Mouse (Mus musculus): ENCODE measurements around the gene Skp2. TPM values are rescaled to one million over a fixed set of nuclear protein-coding genes. Genes with fewer than 3 reads are reported as not detected.
"Not testable (repeated sequence)": the region's sequence is repeated elsewhere in the genome, so short reads cannot be mapped to it uniquely, and the experiment has no call there.

Skp2 gene
- polyA plus RNA-seq (2015; fragmentation: Nextera tagmentation; extraction: Ambion mirVana): 53.8 and 59.5 TPM in 2 replicates

DNA sequence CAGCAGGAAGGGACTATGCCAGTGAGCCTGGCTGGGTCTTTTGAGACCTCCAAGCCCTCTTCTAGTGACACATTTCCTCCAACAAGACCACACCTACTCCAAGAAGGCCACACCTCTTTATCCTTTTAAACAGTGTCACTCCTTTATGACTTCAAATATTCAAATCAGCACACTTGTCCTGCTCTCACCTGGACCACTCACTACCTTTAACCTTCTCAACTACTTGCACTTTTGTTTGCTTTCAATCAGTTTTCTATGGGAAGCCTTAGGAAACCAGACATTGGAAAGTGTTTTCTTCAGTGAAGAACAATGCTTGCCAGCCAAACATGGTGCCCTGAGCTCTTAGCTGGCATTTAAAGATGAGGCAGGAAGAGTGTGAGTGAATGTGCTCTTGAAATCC is at the start of gene Skp2:
TSS of gene Skp2 (minus strand) at position 101 of the 400 bp plus-strand sequence.
- no peaks in the 10 kb centered on the region for H3K27me3 ChIP-seq (replicated peaks)
- H3K4me2 ChIP-seq (replicated peaks): no peak within 1 kb of the TSS
- H3K9ac ChIP-seq: no peak within 1 kb of the TSS
- no peaks in the 10 kb centered on the region for H3K4me1 ChIP-seq (replicated peaks)
- no peak within 1 kb of the TSS for H3K27ac ChIP-seq
- no peaks in the 10 kb centered on the region for H3K9me3 ChIP-seq
- no peak for ATAC-seq
- peaks cover 4% of the 10 kb centered on the region; the same call in 1 of the 2 replicates for H3K36me3 ChIP-seq
- H3K4me3 ChIP-seq (replicated peaks): no peak within 1 kb of the TSS

DNA sequence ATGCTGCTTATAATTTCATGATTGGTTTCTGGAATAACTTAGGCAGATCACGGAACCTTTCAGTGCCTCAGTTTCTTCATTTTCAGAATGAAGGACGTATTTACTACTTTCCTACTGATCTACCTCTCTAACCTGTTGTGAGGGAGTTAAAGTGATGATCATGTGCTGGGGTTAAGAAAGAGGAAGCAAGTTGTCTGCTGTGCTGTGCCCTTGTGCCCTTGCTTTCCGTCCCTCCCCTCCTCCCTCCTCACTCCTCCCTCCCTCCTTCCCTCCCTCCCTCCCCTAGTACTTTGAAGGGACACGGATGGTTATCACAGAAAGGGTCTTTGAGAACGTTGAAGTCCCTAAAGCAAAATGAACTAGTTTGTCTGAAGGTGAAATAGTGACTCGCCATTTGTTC is 43.2 kb upstream of the Skp2 start:
- no peaks in the 10 kb centered on the region for H3K4me1 ChIP-seq (replicated peaks)
- H3K27ac ChIP-seq: no peak overlapping the region
- no peaks in the 10 kb centered on the region for H3K27me3 ChIP-seq (replicated peaks)
- H3K4me2 ChIP-seq (replicated peaks): no peak overlapping the region
- no peak overlapping the region for H3K9ac ChIP-seq
- no peak for ATAC-seq
- no peak overlapping the region for H3K4me3 ChIP-seq (replicated peaks)
- H3K9me3 ChIP-seq: no peaks in the 10 kb centered on the region
- WGBS: 63% methylated on average over 6 of the region's 6 CpGs
- H3K36me3 ChIP-seq: no peaks in the 10 kb centered on the region

DNA sequence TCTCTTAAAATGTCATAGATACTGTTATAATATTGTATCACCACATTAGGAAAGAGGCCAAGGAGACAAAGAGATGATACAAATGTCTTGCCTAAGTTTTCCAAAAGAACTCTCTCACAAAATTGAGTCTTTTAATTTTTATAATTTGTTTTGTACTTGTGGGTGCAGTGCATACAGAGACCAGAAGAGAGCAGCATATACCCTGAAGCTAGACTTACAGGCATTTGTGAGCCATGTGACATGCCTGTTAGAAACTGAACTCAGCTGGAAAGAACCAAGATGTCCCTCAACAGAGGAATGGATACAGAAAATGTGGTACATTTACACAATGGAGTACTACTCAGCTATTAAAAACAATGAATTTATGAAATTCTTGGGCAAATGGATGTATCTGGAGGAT is 37.5 kb upstream of the Skp2 start:
- not testable (repeated sequence) for ATAC-seq; H3K4me1 ChIP-seq (replicated peaks); H3K36me3 ChIP-seq; H3K4me2 ChIP-seq (replicated peaks); H3K27ac ChIP-seq; H3K4me3 ChIP-seq (replicated peaks); H3K27me3 ChIP-seq (replicated peaks); H3K9me3 ChIP-seq; H3K9ac ChIP-seq

DNA sequence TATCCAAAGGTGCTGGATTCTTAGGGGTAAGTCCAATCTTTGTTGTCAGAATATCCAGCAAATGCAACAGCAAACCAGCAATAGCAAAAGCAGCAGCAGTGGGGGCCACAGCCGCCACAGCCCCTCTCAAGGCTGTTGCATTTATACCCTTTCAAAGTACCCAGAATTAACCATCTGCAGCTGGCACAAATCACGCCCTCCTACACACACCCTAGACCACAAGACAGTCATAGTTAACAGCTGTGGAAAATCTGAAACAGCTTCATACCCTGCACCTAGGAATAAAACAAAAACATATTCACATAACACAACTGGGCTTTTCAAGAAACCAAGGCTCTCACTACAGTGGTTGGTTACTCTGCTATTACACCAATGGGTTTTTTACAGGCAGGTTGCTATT is 34.6 kb upstream of the Skp2 start:
- WGBS: 85% methylated on average over 2 of the region's 2 CpGs
- no peaks in the 10 kb centered on the region for H3K9me3 ChIP-seq
- no peaks in the 10 kb centered on the region for H3K36me3 ChIP-seq
- no peaks in the 10 kb centered on the region for H3K27me3 ChIP-seq (replicated peaks)
- no peak overlapping the region for H3K4me3 ChIP-seq (replicated peaks)
- H3K4me1 ChIP-seq (replicated peaks): no peaks in the 10 kb centered on the region
- no peak for ATAC-seq
- H3K27ac ChIP-seq: no peak overlapping the region
- no peak overlapping the region for H3K4me2 ChIP-seq (replicated peaks)
- H3K9ac ChIP-seq: no peak overlapping the region

DNA sequence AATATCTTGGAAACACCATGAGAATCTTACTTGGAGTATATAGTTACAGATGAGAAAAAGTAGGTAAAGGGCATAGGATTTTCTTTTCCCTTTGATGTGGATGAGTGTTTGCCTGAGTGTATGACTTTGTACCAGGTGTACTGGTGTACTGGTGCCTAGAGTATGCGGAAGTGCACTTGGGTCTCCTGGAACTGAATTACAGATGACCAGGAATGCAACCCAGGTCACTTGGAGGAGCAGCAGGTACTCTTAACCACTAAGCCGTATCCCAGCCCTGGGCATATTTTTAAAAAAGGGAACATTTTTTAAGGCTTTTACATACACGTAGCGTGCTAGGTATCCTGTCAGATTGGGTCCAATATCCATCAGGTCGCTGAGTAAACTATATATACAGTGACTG is 28.8 kb upstream of the Skp2 start:
- H3K4me1 ChIP-seq (replicated peaks): no peaks in the 10 kb centered on the region
- no peak for ATAC-seq
- H3K4me3 ChIP-seq (replicated peaks): no peak overlapping the region
- H3K27me3 ChIP-seq (replicated peaks): no peaks in the 10 kb centered on the region
- no peak overlapping the region for H3K4me2 ChIP-seq (replicated peaks)
- H3K9ac ChIP-seq: no peak overlapping the region
- no peaks in the 10 kb centered on the region for H3K36me3 ChIP-seq
- no peaks in the 10 kb centered on the region for H3K9me3 ChIP-seq
- no peak overlapping the region for H3K27ac ChIP-seq
- 93% methylated on average over 5 of the region's 5 CpGs for WGBS

DNA sequence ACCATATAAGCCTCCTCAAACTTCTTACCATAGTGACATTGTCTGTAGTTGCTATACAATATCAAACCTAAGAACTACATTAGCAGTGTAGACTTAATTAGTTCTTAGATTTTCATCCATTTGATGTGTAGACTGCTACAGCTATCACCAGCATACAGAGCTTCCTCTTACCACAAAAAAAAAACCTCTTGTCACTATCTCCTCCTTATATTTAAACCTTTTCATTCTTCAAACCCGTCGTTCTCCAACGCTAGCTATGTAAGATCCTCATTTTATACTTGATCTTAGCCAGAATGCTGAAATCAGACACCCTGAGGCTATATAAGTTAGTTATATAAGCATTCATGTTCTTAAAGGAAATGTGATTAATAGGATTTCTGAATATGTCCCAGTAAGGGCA is 21.8 kb upstream of the Skp2 start:
- no peaks in the 10 kb centered on the region for H3K4me1 ChIP-seq (replicated peaks)
- 94% methylated on average over 3 of the region's 3 CpGs for WGBS
- no peak overlapping the region for H3K4me3 ChIP-seq (replicated peaks)
- no peak overlapping the region for H3K27ac ChIP-seq
- no peak overlapping the region for H3K4me2 ChIP-seq (replicated peaks)
- no peaks in the 10 kb centered on the region for H3K9me3 ChIP-seq
- no peaks in the 10 kb centered on the region for H3K27me3 ChIP-seq (replicated peaks)
- no peak overlapping the region for H3K9ac ChIP-seq
- no peak for ATAC-seq
- H3K36me3 ChIP-seq: no peaks in the 10 kb centered on the region

DNA sequence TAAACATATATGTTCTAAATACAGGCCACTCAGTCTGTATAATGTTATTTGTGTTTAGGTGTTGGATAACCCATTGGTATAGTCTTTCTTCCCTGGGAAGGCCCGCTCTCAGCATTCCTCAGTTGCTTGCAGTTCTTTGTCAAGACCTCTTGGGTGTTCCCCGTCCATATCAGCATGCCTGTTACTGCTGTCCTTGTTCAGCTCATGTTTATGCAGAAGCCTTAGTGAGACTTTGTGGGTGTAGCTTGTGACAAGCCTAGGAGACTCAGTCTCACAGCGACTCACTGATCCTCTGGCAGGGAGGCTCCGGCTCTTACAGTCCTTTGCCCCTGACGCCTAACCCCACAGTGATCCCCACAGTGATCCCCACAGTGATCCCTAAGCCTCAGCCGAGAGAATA is 8.9 kb upstream of the Skp2 start:
- Histone ChIP-seq H3K9ac (no peak overlapping the region), H3K4me3 (replicated peaks) (no peak overlapping the region), H3K36me3 (0 out of 2 replicates have a peak, but pooled peaks cover 6% of the 10 kb centered on the region), H3K4me2 (replicated peaks) (no peak overlapping the region), H3K27ac (no peak overlapping the region), H3K9me3 (no peaks in the 10 kb centered on the region), H3K27me3 (replicated peaks) (no peaks in the 10 kb centered on the region), H3K4me1 (replicated peaks) (no peaks in the 10 kb centered on the region)
- WGBS: 62% methylated on average over 6 of the region's 6 CpGs
- no peak for ATAC-seq

DNA sequence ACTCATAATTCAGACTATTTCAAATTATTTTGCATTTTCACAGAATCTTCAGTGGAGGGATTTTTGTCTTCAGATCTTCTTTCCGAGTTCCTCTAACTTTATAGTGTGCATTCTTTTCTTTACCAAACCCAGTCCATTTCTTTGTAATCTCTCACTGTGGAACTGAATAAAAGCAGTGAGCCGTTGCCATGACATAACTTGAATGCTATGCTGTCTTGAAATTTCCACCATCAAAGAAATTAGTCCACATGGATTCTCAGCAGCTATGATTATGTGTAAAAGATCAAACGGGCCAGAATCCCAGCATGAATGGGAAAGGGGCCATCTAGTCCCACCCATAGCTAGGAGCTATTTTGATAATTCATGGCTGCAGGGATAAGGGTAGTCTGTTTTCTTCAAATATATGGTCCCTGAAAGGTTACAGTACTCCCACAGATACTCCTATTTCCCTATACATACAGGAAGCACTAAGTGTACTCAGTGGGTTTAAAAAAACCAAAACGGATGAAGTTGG is 7.4 kb upstream of the Skp2 start:
- no peak overlapping the region for H3K27ac ChIP-seq
- H3K36me3 ChIP-seq: no peaks in the 10 kb centered on the region
- H3K4me3 ChIP-seq (replicated peaks): no peak overlapping the region
- no peak overlapping the region for H3K9ac ChIP-seq
- H3K9me3 ChIP-seq: no peaks in the 10 kb centered on the region
- H3K4me2 ChIP-seq (replicated peaks): no peak overlapping the region
- H3K4me1 ChIP-seq (replicated peaks): no peaks in the 10 kb centered on the region
- WGBS: 87% methylated on average over 4 of the region's 4 CpGs
- no peak for ATAC-seq
- no peaks in the 10 kb centered on the region for H3K27me3 ChIP-seq (replicated peaks)

DNA sequence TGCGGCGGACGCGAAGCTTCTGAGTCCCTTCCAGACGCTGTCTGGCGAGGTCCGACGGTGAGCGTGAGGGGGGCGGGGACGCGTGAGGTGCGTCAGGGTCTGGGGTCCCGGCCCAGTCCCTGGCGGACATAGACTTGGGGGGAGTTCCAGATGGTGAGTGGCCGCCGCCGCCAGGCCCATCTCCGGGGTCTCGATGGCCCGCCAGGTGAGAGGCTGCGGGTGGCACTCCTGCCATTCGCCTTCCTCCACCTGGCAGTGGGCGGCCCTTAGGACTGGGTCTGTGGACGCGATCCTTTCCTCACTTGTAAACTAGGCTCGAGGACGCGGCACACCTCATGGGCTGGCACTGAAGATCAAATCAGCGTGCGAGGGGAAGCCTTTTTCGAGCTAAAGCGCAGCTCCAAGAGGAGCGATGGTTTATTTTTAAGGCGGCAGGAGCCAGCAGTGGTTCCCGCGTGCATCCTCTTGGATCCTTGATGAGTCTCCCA is 14.5 kb downstream of the Skp2 start:
- Histone ChIP-seq H3K9me3 (no peaks in the 10 kb centered on the region), H3K27me3 (replicated peaks) (no peaks in the 10 kb centered on the region), H3K36me3 (peaks cover 16% of the 10 kb centered on the region), H3K4me3 (replicated peaks) (peak overlapping the region; percentile 89), H3K4me1 (replicated peaks) (peaks cover 7% of the 10 kb centered on the region), H3K4me2 (replicated peaks) (peak overlapping the region; percentile 66), H3K27ac (peak overlapping the region; percentile 80), H3K9ac (peak overlapping the region; percentile 88)
- under 1% methylated on average over 37 of the region's 37 CpGs for WGBS
- peak; percentile 89 for ATAC-seq

DNA sequence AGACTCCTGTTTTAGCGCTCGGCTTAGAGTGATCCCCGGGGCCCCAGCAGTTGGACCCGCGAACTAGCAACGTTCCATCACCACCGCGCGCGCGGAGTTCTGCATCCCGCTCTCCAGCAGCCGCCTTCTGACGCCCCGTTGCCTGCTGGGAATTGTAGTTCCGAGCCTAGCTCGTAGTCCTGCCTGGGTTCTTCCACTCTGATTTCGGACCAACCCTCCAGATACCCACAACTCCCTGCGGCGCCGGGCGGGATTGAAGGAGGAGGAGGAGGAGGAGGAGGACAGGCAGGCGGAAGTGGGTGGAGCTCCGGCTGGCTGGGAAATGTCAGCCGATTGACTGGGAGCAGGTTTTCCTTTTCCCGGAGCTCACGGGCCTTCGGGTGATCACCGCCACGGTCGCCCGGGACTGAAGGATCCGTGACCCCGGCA is 15.0 kb downstream of the Skp2 start, which contains the start of gene Lmbrd2:
TSS of gene Lmbrd2 (plus strand) at position 299 of the 429 bp plus-strand sequence.
- peak within 1 kb of the TSS; percentile 71 for H3K4me2 ChIP-seq (replicated peaks)
- under 1% methylated on average over 32 of the region's 34 CpGs for WGBS
- no peaks in the 10 kb centered on the region for H3K27me3 ChIP-seq (replicated peaks)
- H3K9me3 ChIP-seq: no peaks in the 10 kb centered on the region
- peaks cover 8% of the 10 kb centered on the region for H3K4me1 ChIP-seq (replicated peaks)
- H3K36me3 ChIP-seq: peaks cover 16% of the 10 kb centered on the region
- ATAC-seq: peak; percentile 99
- H3K9ac ChIP-seq: peak within 1 kb of the TSS; percentile 88
- peak within 1 kb of the TSS; percentile 80 for H3K27ac ChIP-seq
- peak within 1 kb of the TSS; percentile 89 for H3K4me3 ChIP-seq (replicated peaks)

DNA sequence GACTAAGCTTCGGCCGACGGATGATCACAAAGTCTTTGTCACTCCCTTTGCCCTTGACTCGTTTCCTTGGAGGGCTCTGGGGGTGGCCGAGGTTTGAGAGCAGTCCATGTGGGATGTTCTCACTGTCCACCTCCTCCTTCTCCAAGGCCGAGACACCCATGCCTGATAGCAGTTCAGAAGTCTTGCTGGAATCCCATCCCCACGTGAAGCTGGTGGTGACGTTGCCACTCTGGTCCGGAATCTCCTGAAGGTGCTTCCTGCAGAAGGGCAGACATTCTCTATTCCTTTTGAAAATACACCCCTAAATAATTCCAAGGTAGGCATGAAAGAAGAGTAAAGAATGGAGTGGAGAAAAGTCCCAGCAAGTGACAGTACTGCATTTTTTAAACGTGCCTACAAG is 15.8 kb downstream of the Skp2 start:
- Histone ChIP-seq H3K27me3 (replicated peaks) (no peaks in the 10 kb centered on the region), H3K4me3 (replicated peaks) (peak overlapping the region; percentile 89), H3K9ac (peak overlapping the region; percentile 57), H3K27ac (no peak overlapping the region), H3K9me3 (no peaks in the 10 kb centered on the region), H3K4me2 (replicated peaks) (peak overlapping the region; percentile 71), H3K4me1 (replicated peaks) (peaks cover 13% of the 10 kb centered on the region), H3K36me3 (peaks cover 16% of the 10 kb centered on the region)
- 21% methylated on average over 10 of the region's 10 CpGs for WGBS
- no peak for ATAC-seq

DNA sequence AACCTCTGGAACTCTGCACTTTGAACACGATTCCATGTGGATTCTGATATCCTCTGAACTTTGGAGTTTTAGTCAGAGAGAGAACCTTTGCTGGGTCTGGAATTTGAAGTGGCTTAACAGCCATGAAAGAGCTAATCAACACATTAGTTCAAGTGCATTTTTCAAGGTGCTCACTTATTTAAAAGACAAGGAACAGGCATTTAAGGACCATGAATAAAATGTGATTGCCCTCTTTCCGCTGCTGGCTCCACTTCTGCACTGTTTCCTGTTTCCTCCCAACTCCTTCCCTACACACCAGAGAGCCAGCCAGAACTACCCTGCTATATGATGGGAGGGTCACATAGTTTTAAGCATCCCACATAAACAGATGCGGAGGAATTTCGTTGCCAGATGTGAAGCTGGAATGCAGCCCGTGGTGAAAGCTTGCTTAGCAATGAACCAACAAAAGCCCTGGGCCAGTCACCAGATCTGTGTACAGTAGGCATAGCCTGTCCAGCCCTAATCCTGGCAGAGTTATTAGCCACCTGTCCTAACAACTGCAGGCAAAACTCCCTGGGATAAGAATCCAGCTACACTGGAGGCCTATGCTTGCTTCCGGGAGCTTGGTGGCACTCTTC is 20.2 kb downstream of the Skp2 start:
- Histone ChIP-seq H3K36me3 (peaks cover 27% of the 10 kb centered on the region), H3K27ac (peak overlapping the region; percentile 42; the same call in 1 of the 2 replicates), H3K4me3 (replicated peaks) (no peak overlapping the region), H3K9me3 (no peaks in the 10 kb centered on the region), H3K4me2 (replicated peaks) (peak overlapping the region; percentile 23), H3K9ac (no peak overlapping the region), H3K27me3 (replicated peaks) (no peaks in the 10 kb centered on the region), H3K4me1 (replicated peaks) (peaks cover 26% of the 10 kb centered on the region)
- no peak for ATAC-seq
- WGBS: 41% methylated on average over 6 of the region's 6 CpGs
